Mouse (Mus musculus): ENCODE data around the gene BC067074. TPM values are rescaled to one million over a fixed set of nuclear protein-coding genes. Genes with fewer than 3 reads are reported as not detected.
"Not testable (repeated sequence)": the region's sequence is repeated elsewhere in the genome, so short reads cannot be mapped to it uniquely, and the experiment has no call there.

Gene BC067074
- 9.5 and 10.2 TPM in 2 replicates for polyA plus RNA-seq (2015; fragmentation: Nextera tagmentation; extraction: Ambion mirVana)

DNA sequence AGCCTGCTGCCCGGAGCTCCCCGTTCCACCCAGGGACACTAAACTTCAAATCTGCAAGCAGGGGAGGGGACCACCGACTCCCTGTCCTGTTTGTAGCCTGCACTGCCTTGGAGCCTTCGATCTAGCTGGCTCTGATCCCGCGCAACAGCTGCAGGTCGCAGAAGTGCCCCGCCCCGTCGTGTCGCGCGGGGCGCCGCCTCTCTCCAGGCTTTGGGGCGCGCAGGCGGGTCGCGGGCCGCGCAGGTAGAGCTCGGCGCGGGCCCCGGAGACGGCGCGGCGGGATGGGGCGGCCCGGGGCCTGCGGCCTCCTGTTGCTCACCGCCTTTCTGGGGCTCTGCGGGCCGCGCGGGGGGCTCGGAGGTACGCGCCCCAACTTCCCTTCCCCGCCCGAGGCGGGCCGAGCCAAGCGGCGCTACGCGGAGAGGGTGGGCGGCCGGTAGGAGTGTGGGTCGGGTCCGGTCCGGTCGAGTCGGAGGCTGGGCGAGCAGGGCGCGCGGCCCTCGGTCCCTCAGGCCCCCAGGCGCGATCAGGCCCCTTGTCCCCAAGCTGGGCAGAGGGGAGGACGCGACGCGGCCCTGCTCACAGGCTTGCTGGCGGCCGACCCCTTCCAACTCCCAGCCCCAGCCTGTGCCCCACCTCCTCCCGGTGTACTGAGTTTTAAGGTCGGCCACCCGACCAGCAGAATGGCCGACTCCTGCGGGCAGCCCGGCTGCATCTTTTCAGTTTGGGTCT lies at the start of gene BC067074:
TSS of gene BC067074 (plus strand) at position 185 of the 732 bp plus-strand sequence.
- peak within 1 kb of the TSS; percentile 71 for H3K4me2 ChIP-seq (replicated peaks)
- no peaks in the 10 kb centered on the region for H3K9me3 ChIP-seq
- peak; percentile 87 for ATAC-seq (ENCODE audit: low FRiP score, low read depth)
- peak within 1 kb of the TSS; percentile 93 for H3K27ac ChIP-seq
- peak within 1 kb of the TSS; percentile 70 for H3K4me3 ChIP-seq
- H3K36me3 ChIP-seq = no peaks in the 10 kb centered on the region
- peaks cover 51% of the 10 kb centered on the region for H3K4me1 ChIP-seq
- under 1% methylated on average over 36 of the region's 75 CpGs for WGBS
- H3K9ac ChIP-seq = peak within 1 kb of the TSS; percentile 90
- no peaks in the 10 kb centered on the region for H3K27me3 ChIP-seq

DNA sequence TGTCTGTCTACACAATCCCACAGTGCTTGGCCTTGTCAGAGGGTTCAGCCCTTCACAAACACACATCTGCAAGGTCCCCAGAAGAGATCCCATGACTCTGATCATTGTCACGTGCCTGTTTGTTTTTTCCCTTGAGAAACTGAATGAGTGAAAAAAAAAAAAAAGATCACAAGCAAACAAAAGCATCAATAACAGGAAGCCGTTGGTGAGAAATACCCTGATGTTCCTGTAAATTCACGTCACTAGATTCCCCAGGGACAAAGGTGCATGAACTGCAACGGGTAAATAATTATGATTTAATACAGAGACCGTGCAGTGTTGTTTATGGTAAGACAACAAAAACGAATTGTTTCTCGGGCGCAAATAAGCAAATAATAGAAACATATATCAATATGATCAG lies 47.9 kb upstream of the BC067074 start:
- Histone ChIP-seq H3K27me3 (no peaks in the 10 kb centered on the region), H3K9ac (no peak overlapping the region), H3K27ac (no peak overlapping the region), H3K4me2 (replicated peaks) (no peak overlapping the region), H3K4me3 (no peak overlapping the region), H3K9me3 (no peaks in the 10 kb centered on the region), H3K4me1 (no peaks in the 10 kb centered on the region), H3K36me3 (no peaks in the 10 kb centered on the region)
- no peak for ATAC-seq (ENCODE audit: low FRiP score, low read depth)
- 73% methylated on average over 8 of the region's 8 CpGs for WGBS

DNA sequence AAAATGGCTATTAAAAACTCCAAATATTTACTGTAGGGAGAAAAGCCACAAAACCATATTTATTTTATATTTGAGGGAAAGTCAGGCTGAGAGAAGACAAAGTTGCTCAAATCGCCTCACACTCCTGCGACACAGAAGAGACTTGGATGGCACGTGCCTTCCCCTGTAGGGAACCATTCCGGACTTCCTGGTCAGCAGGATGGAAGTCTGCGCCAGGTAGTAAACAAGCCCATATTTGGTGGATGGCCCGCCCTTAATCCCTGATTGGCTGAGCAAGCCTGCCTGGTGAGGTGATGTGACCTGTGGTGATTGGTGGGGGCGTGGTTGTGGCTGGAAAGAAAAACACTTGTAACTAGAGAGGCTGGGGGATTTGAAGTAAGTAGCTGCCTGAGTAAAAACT lies 40.4 kb upstream of the BC067074 start:
- not testable (repeated sequence) for H3K27ac ChIP-seq; H3K36me3 ChIP-seq; H3K4me3 ChIP-seq; H3K9ac ChIP-seq; H3K9me3 ChIP-seq; H3K4me1 ChIP-seq; H3K27me3 ChIP-seq; H3K4me2 ChIP-seq (replicated peaks); ATAC-seq (ENCODE audit: low FRiP score, low read depth)
- 80% methylated on average over 7 of the region's 7 CpGs for WGBS

DNA sequence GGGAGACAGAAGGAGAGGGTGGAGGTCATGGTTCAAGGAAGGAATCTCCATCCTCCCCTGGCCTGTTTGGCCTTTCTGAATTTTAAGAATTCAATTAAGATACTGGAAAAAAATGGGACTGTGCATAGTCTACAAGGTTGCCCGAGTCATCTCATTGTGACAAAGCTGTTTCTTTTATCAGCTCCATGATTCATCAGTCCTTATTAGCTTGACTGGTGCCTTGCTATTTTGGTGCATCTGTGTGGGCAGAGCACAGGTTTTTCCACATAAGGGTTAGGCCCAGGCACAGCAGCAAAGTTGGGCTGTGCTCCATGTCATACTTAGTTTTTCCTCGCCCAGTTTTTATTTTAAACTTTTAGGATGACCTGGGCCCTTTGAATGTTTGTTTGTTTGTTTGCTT lies 36.2 kb upstream of the BC067074 start:
- no peaks in the 10 kb centered on the region for H3K36me3 ChIP-seq

DNA sequence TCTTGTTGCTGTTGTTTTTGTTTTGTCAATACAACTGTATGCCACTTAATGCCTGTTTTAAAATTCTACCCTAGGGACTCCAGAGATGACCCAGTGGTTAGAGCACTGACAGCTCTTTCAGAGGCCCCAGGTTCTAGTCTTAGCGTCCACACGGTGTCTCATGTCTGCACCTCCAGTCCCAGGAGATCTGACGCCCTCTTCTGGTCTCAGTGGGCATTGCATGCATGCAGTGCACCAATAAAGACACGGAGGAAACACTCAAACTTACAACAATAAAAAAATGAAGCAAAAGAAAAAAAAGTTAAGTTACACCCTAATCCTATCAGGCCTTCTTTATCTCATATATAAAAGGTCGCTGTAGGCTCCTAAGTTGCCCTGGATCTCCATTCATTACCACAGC lies 35.8 kb upstream of the BC067074 start:
- 47% methylated on average over 5 of the region's 5 CpGs for WGBS
- ATAC-seq (ENCODE audit: low FRiP score, low read depth) = no peak
- H3K9me3 ChIP-seq = no peaks in the 10 kb centered on the region
- H3K4me3 ChIP-seq = no peak overlapping the region
- no peaks in the 10 kb centered on the region for H3K27me3 ChIP-seq
- H3K4me1 ChIP-seq = no peaks in the 10 kb centered on the region
- no peak overlapping the region for H3K4me2 ChIP-seq (replicated peaks)
- H3K9ac ChIP-seq = no peak overlapping the region
- H3K27ac ChIP-seq = no peak overlapping the region
- no peaks in the 10 kb centered on the region for H3K36me3 ChIP-seq

More for the DNA sequence above, 36.2 kb upstream of the BC067074 start:
- no peak overlapping the region for H3K4me3 ChIP-seq
- no peaks in the 10 kb centered on the region for H3K4me1 ChIP-seq
- H3K9ac ChIP-seq = no peak overlapping the region
- no peaks in the 10 kb centered on the region for H3K9me3 ChIP-seq
- H3K27ac ChIP-seq = no peak overlapping the region
- ATAC-seq (ENCODE audit: low FRiP score, low read depth) = no peak
- H3K27me3 ChIP-seq = no peaks in the 10 kb centered on the region
- no peak overlapping the region for H3K4me2 ChIP-seq (replicated peaks)
- 92% methylated on average over 2 of the region's 2 CpGs for WGBS

DNA sequence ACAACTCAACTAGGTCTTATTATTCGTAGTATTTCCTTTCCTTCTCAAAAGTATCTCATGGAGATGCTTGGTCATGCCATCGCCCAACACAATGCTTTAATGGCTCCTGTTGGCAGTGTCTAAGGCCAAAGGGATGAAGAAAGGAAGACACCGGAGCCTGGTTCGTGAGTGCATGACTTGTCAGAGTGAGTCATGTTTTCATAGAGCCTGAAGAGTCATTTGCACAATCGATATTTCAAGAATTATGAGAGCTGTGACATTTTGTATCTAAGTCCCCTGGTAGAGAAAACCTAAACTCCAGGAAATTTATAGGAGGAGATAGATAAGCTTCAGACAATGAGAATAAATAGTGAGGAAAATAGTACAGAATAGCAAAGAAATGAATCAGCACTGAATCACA lies 33.7 kb upstream of the BC067074 start:
- WGBS = 90% methylated on average over 5 of the region's 5 CpGs
- Histone ChIP-seq H3K4me3 (no peak overlapping the region), H3K4me2 (replicated peaks) (no peak overlapping the region), H3K9me3 (no peaks in the 10 kb centered on the region), H3K27ac (no peak overlapping the region), H3K9ac (no peak overlapping the region), H3K27me3 (no peaks in the 10 kb centered on the region), H3K36me3 (no peaks in the 10 kb centered on the region), H3K4me1 (no peaks in the 10 kb centered on the region)
- ATAC-seq (ENCODE audit: low FRiP score, low read depth) = no peak

DNA sequence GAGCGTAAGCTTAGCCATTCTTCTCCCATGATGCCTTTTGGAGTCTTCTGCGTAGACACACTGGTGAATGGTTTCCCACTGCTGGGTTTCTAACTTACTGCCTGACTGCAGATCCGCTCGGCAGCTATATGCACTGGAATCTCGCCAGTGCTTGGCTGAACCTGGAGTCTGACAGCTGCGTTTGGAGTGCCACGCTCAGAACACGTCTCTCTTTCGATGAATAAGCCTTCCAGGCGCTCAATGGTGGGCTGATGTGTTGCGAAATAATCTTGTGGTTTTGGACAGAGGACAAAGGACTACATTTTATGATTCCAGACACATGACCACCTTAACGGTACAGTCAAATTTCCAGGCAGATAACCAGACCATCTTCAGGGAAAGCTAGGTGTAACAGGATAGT lies 30.1 kb upstream of the BC067074 start:
- Histone ChIP-seq H3K4me2 (replicated peaks) (no peak overlapping the region), H3K4me3 (no peak overlapping the region), H3K36me3 (no peaks in the 10 kb centered on the region), H3K27me3 (no peaks in the 10 kb centered on the region), H3K9ac (no peak overlapping the region), H3K4me1 (no peaks in the 10 kb centered on the region), H3K27ac (no peak overlapping the region), H3K9me3 (no peaks in the 10 kb centered on the region)
- WGBS = 66% methylated on average over 12 of the region's 12 CpGs
- ATAC-seq (ENCODE audit: low FRiP score, low read depth) = no peak

DNA sequence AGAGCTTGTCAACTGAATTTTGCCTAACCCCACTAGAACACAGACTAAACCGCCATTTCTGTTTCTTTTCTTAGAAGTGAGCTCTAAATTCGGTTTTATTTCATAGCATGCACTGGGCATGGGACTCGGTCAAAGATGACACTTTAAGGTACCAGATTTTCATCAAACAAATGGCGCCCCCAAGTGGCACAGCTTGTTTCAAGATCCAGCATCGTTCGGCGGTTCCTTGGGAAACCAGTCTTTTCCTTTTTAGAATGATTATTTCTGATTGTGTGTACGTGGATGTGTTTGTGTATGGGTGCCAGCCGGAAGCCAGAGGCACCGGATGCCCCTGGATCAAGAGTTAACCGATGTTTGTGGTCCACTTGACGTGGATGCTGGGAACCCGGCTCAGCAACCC lies 27.7 kb upstream of the BC067074 start:
- Histone ChIP-seq H3K27me3 (no peaks in the 10 kb centered on the region), H3K36me3 (no peaks in the 10 kb centered on the region), H3K9me3 (no peaks in the 10 kb centered on the region), H3K4me1 (no peaks in the 10 kb centered on the region), H3K4me2 (replicated peaks) (0 out of 2 replicates have a peak overlapping the region, but pooled peaks have one; percentile 19), H3K27ac (no peak overlapping the region), H3K4me3 (no peak overlapping the region), H3K9ac (no peak overlapping the region)
- no peak for ATAC-seq (ENCODE audit: low FRiP score, low read depth)
- 28% methylated on average over 13 of the region's 13 CpGs for WGBS

- 28% methylated on average over 9 of the region's 9 CpGs for WGBS
- Histone ChIP-seq H3K4me1 (peaks cover 5% of the 10 kb centered on the region; the same call in 1 of the 2 replicates), H3K9me3 (no peaks in the 10 kb centered on the region), H3K9ac (no peak overlapping the region), H3K27me3 (no peaks in the 10 kb centered on the region), H3K36me3 (no peaks in the 10 kb centered on the region), H3K27ac (no peak overlapping the region), H3K4me3 (no peak overlapping the region), H3K4me2 (replicated peaks) (peak overlapping the region; percentile 31)
- no peak for ATAC-seq (ENCODE audit: low FRiP score, low read depth)
Measured at GRCm38 (mm10) chr13:113266495-113266951, 26.4 kb upstream of the BC067074 start.

- no peak overlapping the region for H3K9ac ChIP-seq
- no peak overlapping the region for H3K4me3 ChIP-seq
- no peaks in the 10 kb centered on the region for H3K9me3 ChIP-seq
- no peak overlapping the region for H3K4me2 ChIP-seq (replicated peaks)
- ATAC-seq (ENCODE audit: low FRiP score, low read depth) = no peak
- H3K27me3 ChIP-seq = no peaks in the 10 kb centered on the region
- no peak overlapping the region for H3K27ac ChIP-seq
- no peaks in the 10 kb centered on the region for H3K36me3 ChIP-seq
- H3K4me1 ChIP-seq = peaks cover 5% of the 10 kb centered on the region; the same call in 1 of the 2 replicates
- 93% methylated on average over 3 of the region's 3 CpGs for WGBS
Measured at GRCm38 (mm10) chr13:113267204-113267603, 25.8 kb upstream of the BC067074 start.

- Histone ChIP-seq H3K4me2 (replicated peaks) (no peak overlapping the region), H3K9ac (no peak overlapping the region), H3K27me3 (no peaks in the 10 kb centered on the region), H3K4me3 (no peak overlapping the region), H3K4me1 (peaks cover 5% of the 10 kb centered on the region; the same call in 1 of the 2 replicates), H3K27ac (peak overlapping the region; percentile 33; the same call in 1 of the 2 replicates), H3K36me3 (no peaks in the 10 kb centered on the region), H3K9me3 (no peaks in the 10 kb centered on the region)
- 51% methylated on average over 18 of the region's 18 CpGs for WGBS
- ATAC-seq (ENCODE audit: low FRiP score, low read depth) = peak; percentile 87
Measured at GRCm38 (mm10) chr13:113269777-113270776, 22.9 kb upstream of the BC067074 start.

DNA sequence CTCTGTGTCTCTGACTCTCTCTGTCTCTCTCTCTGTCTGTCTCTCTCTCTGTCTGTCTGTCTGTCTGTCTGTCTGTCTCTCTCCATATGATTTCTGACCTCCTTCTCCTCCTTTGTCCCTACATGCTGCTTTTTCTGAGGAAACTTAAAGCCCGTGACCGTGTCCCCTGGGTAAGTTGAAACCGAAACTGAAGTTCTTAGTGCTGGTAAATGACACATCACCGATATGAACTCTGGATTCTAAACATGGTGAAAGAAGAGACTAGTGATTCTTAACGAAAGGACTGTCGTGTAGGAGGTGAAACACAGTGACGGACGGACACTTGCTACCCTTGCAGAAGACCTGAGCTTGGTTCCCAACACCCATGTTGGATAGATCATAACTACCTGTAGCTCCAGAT lies 21.8 kb upstream of the BC067074 start:
- 91% methylated on average over 8 of the region's 8 CpGs for WGBS
- H3K4me3 ChIP-seq = no peak overlapping the region
- H3K27me3 ChIP-seq = no peaks in the 10 kb centered on the region
- H3K27ac ChIP-seq = no peak overlapping the region
- no peak overlapping the region for H3K9ac ChIP-seq
- no peaks in the 10 kb centered on the region for H3K36me3 ChIP-seq
- no peak for ATAC-seq (ENCODE audit: low FRiP score, low read depth)
- no peaks in the 10 kb centered on the region for H3K9me3 ChIP-seq
- peaks cover 5% of the 10 kb centered on the region; the same call in 1 of the 2 replicates for H3K4me1 ChIP-seq
- H3K4me2 ChIP-seq (replicated peaks) = no peak overlapping the region
